ENCODE assay signal across 8 mouse cellular contexts in the genomic region with DNA sequence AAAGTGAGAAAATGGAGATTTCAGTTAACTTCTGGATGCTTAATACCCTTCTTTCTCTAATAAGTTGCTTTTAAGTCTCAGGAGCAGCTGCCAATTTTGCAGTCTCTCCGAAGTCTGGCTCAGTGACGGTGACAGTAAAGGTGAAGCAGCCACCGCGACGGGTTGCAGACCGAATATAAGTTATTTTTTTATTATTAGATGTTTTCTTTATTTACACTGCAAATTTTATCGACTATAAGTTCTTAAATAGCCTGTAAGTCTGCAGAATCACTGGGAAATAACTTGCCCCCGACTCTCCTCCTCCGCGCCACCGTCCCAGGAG. TPM values are rescaled to one million over a fixed set of nuclear protein-coding genes. Genes with fewer than 3 reads are reported as not detected.
DNase-seq lines count a peak whose midpoint lies in the region; ATAC-seq and TF ChIP-seq lines count a peak whose summit lies in the region.

No protein-coding gene starts in this region.

- no peak for ATAC-seq in lung, postnatal 0 days
- no peak for ATAC-seq in limb, embryonic 11.5 days (ENCODE audit: insufficient number of reproducible peaks, low FRiP score, low TSS enrichment, low read depth)
- no peak for ATAC-seq in granulocyte monocyte progenitor cell, adult 5-6 weeks (replicated peaks; ENCODE audit: poor library complexity, severe bottlenecking)
- no peak for ATAC-seq in CD4-positive, CD25-positive, alpha-beta regulatory T cell, adult 4 months

- 1% methylated on average over 11 of the region's 11 CpGs for WGBS in lung, postnatal 0 days
- 1% methylated on average over 11 of the region's 11 CpGs for WGBS in limb, embryonic 11.5 days
- under 1% methylated on average over 11 of the region's 11 CpGs for WGBS in olfactory bulb, adult 2 months

- no peaks in the 10 kb centered on the region for H3K36me3 ChIP-seq in lung, postnatal 0 days (ENCODE audit: insufficient read depth, low read length)
- no peaks in the 10 kb centered on the region for H3K36me3 ChIP-seq in erythroblast, embryonic 14.5 days (ENCODE audit: control insufficient read depth)
- no peaks in the 10 kb centered on the region for H3K36me3 ChIP-seq in limb, embryonic 11.5 days (ENCODE audit: control insufficient read depth, insufficient read depth, low read length)

- TF ChIP-seq EP300 in lung, postnatal 0 days (IDR thresholded peaks at IDR 0.05): no peak

- H3K27ac ChIP-seq in lung, postnatal 0 days (ENCODE audit: low read length): peak overlapping the region; percentile 100
- no peak overlapping the region for H3K27ac ChIP-seq in limb, embryonic 11.5 days (replicated peaks; ENCODE audit: low read depth, low read length)
- no peak overlapping the region for H3K27ac ChIP-seq in olfactory bulb, adult 2 months (ENCODE audit: insufficient read depth, low read depth, low read length)

- H3K4me2 ChIP-seq in lung, postnatal 0 days (replicated peaks; ENCODE audit: low read depth, low read length): peak overlapping the region; percentile 92
- peak overlapping the region; percentile 59 for H3K4me2 ChIP-seq in limb, embryonic 11.5 days (ENCODE audit: low read depth, severe bottlenecking)

- no peak for TF ChIP-seq CTCF in lung, postnatal 0 days (IDR thresholded peaks at IDR 0.05)
- no peak for TF ChIP-seq CTCF in olfactory bulb, adult 2 months (IDR thresholded peaks at IDR 0.05; ENCODE audit: insufficient read depth, low read depth, low read length)

- no peaks in the 10 kb centered on the region; the same call in 1 of the 2 replicates for H3K4me1 ChIP-seq in lung, postnatal 0 days (ENCODE audit: insufficient read depth, low read depth, low read length)
- H3K4me1 ChIP-seq in erythroblast, embryonic 14.5 days (ENCODE audit: control insufficient read depth): peaks cover 42% of the 10 kb centered on the region
- no peaks in the 10 kb centered on the region for H3K4me1 ChIP-seq in limb, embryonic 11.5 days (ENCODE audit: control insufficient read depth, insufficient read depth, low read length)
- peaks cover 2% of the 10 kb centered on the region; the same call in 1 of the 2 replicates for H3K4me1 ChIP-seq in olfactory bulb, adult 2 months (ENCODE audit: control insufficient read depth, insufficient read depth, low read length)

- H3K4me3 ChIP-seq in lung, postnatal 0 days (ENCODE audit: low read depth, low read length): peak overlapping the region; percentile 90
- peak overlapping the region; percentile 93 for H3K4me3 ChIP-seq in erythroblast, embryonic 14.5 days (replicated peaks)
- peak overlapping the region; percentile 62 for H3K4me3 ChIP-seq in limb, embryonic 11.5 days (ENCODE audit: low read depth, low read length)
- peak overlapping the region; percentile 60 for H3K4me3 ChIP-seq in olfactory bulb, adult 2 months (ENCODE audit: insufficient read depth, low read depth, low read length)

- no peaks in the 10 kb centered on the region for H3K9me3 ChIP-seq in lung, postnatal 0 days (ENCODE audit: low read length)
- H3K9me3 ChIP-seq in erythroblast, embryonic 14.5 days (ENCODE audit: control insufficient read depth, low read length): no peaks in the 10 kb centered on the region
- no peaks in the 10 kb centered on the region for H3K9me3 ChIP-seq in limb, embryonic 11.5 days (ENCODE audit: control insufficient read depth, low read length)

- H3K9ac ChIP-seq in lung, postnatal 0 days (replicated peaks; ENCODE audit: low read depth): 0 out of 2 replicates have a peak overlapping the region, but pooled peaks have one; percentile 5
- 0 out of 2 replicates have a peak overlapping the region, but pooled peaks have one; percentile 95 for H3K9ac ChIP-seq in limb, embryonic 11.5 days (ENCODE audit: low read length)

- DNase-seq in lung, postnatal 0 days (ENCODE audit: low spot score): no peak
- no peak for DNase-seq in lung, adult 18-20 months
- no peak for DNase-seq in limb, embryonic 11.5 days (ENCODE audit: low spot score)
- DNase-seq in kidney, postnatal 36 days: no peak

- H3K27me3 ChIP-seq in lung, postnatal 0 days (replicated peaks; ENCODE audit: insufficient read depth, low read length): no peaks in the 10 kb centered on the region
- no peaks in the 10 kb centered on the region for H3K27me3 ChIP-seq in erythroblast, embryonic 14.5 days (ENCODE audit: control insufficient read depth)
- H3K27me3 ChIP-seq in limb, embryonic 11.5 days (ENCODE audit: control insufficient read depth, insufficient read depth, low read length): no peaks in the 10 kb centered on the region

- no peak for TF ChIP-seq POLR2A in olfactory bulb, adult 2 months (IDR thresholded peaks at IDR 0.05; ENCODE audit: insufficient read depth, low read depth, low read length)

RNA-seq across cellular contexts. Expression of a gene that starts 1.0 kb away (rescaled TPM):
- 15.5 and 20.6 TPM in 2 replicates for polyA plus RNA-seq in lung, postnatal 0 days (2015; fragmentation: Nextera tagmentation; extraction: Ambion mirVana)
- 0.12 and 0.23 TPM in 2 replicates for polyA plus RNA-seq in erythroblast, embryonic 14.5 days (2012)
- polyA plus RNA-seq in limb, embryonic 11.5 days (2014; fragmentation: Nextera tagmentation; extraction: Ambion mirVana): 38.6 and 42.3 TPM in 2 replicates
- polyA plus RNA-seq in olfactory bulb, adult 2 months (2012; ENCODE audit: insufficient read depth, insufficient read length, low replicate concordance, missing spikeins): not detected in 2 replicates
- 25.0 and 35.2 TPM in 2 replicates for total RNA-seq in granulocyte monocyte progenitor cell, adult 5-6 weeks (2014; fragmentation: Nextera tagmentation)
- 30.6 and 40.0 TPM in 2 replicates for total RNA-seq in granulocyte monocyte progenitor cell, adult 5-6 weeks (2017)
- 10 to 100 TPM; 26.1 to 32.5 TPM for polyA plus RNA-seq in CD4-positive, CD25-positive, alpha-beta regulatory T cell, adult 4 months (2017; shearing (Covaris generic))
